Mouse (Mus musculus) ES-Bruce4 (cell line): ENCODE measurements around the gene Trim28. TPM values are rescaled to one million over a fixed set of nuclear protein-coding genes. Genes with fewer than 3 reads are reported as not detected.

ENCODE experiments used
- H3K27ac ChIP-seq: 2 replicates; pipeline ENCODE4 v1.5.1; 2012; ENCODE audit warnings: low read length, inconsistent platforms; ENCODE audit not compliant: insufficient read depth
- H3K27me3 ChIP-seq: 2 replicates; pipeline ENCODE4 v1.6.1; 2012; ENCODE audit warnings: mild to moderate bottlenecking, low read length, inconsistent platforms; ENCODE audit not compliant: control insufficient read depth, poor library complexity, insufficient read depth, severe bottlenecking
- H3K36me3 ChIP-seq: 2 replicates; pipeline ENCODE4 v1.6.1; 2012; ENCODE audit warnings: inconsistent platforms, mild to moderate bottlenecking, low read length, moderate library complexity; ENCODE audit not compliant: control insufficient read depth, poor library complexity, insufficient read depth, severe bottlenecking
- H3K4me1 ChIP-seq: one replicate; pipeline ENCODE4 v1.8.1; 2011; ENCODE audit warnings: low read length; ENCODE audit not compliant: control insufficient read depth, insufficient read depth
- H3K4me3 ChIP-seq: 2 replicates; pipeline ENCODE4 v1.5.1; 2011; ENCODE audit warnings: low read depth, mild to moderate bottlenecking, low read length
- H3K9ac ChIP-seq: 2 replicates; pipeline ENCODE4 v1.6.1; 2012; ENCODE audit warnings: low read depth, mild to moderate bottlenecking, inconsistent platforms; ENCODE audit not compliant: poor library complexity, severe bottlenecking
- H3K9me3 ChIP-seq: replicated peaks from 2 replicates; pipeline ENCODE4 v1.6.1; 2012; ENCODE audit warnings: mild to moderate bottlenecking, low read length, inconsistent platforms; ENCODE audit not compliant: control insufficient read depth, poor library complexity, insufficient read depth, severe bottlenecking
- CTCF ChIP-seq: IDR thresholded peaks from one replicate; pipeline ENCODE4 v1.8.1; 2011; ENCODE audit warnings: low read depth, low read length
- EP300 ChIP-seq: IDR thresholded peaks from 2 replicates; pipeline ENCODE4 v1.6.1; 2011; ENCODE audit warnings: low read depth, low read length; ENCODE audit not compliant: insufficient read depth
- POLR2A ChIP-seq: IDR thresholded peaks from one replicate; pipeline ENCODE4 v1.8.1; 2011; ENCODE audit warnings: low read length; ENCODE audit not compliant: insufficient read depth
- polyA plus RNA-seq: library from polyadenylated mRNA; stranded (reverse); fragments of >200 nt; gene quantifications from 2 replicates; pipeline ENCODE4 v1.2.4, GENCODE M21; 2011; ENCODE audit warnings: low read depth; ENCODE audit not compliant: missing spikeins, insufficient read depth, insufficient read length

The Trim28 gene
- polyA plus RNA-seq, 1 experiment: 1,151 TPM

GRCm38 (mm10) chr7:13003380-13003779, 4.5 kb downstream of the Trim28 start:
- no peak for TF ChIP-seq EP300
- no peak overlapping the region for H3K27ac ChIP-seq
- H3K9ac ChIP-seq: no peak overlapping the region
- H3K4me1 ChIP-seq: no peaks in the 10 kb centered on the region
- H3K36me3 ChIP-seq: no peaks in the 10 kb centered on the region
- H3K4me3 ChIP-seq: no peak overlapping the region
- H3K27me3 ChIP-seq: no peaks in the 10 kb centered on the region
- H3K9me3 ChIP-seq: no peaks in the 10 kb centered on the region

- no peak overlapping the region for H3K27ac ChIP-seq
- H3K9ac ChIP-seq: peak overlapping the region; percentile 92
- H3K4me3 ChIP-seq: peak overlapping the region; percentile 55
- H3K27me3 ChIP-seq: no peaks in the 10 kb centered on the region
- no peaks in the 10 kb centered on the region for H3K36me3 ChIP-seq
- no peaks in the 10 kb centered on the region for H3K4me1 ChIP-seq
- no peaks in the 10 kb centered on the region for H3K9me3 ChIP-seq
- TF ChIP-seq EP300 (no peak), CTCF (no peak), POLR2A (no peak)
These were observed 7.1 kb downstream of the Trim28 start for GRCm38 (mm10) chr7:13006011-13006410.

- H3K27me3 ChIP-seq: no peaks in the 10 kb centered on the region
- H3K9me3 ChIP-seq: no peaks in the 10 kb centered on the region
- H3K4me3 ChIP-seq: peak overlapping the region; percentile 55
- TF ChIP-seq POLR2A (no peak), EP300 (no peak), CTCF (no peak)
- H3K4me1 ChIP-seq: no peaks in the 10 kb centered on the region
- no peak overlapping the region for H3K27ac ChIP-seq
- no peaks in the 10 kb centered on the region for H3K36me3 ChIP-seq
- peak overlapping the region; percentile 92 for H3K9ac ChIP-seq
These were observed 7.6 kb downstream of the Trim28 start for GRCm38 (mm10) chr7:13006531-13006930.

DNA sequence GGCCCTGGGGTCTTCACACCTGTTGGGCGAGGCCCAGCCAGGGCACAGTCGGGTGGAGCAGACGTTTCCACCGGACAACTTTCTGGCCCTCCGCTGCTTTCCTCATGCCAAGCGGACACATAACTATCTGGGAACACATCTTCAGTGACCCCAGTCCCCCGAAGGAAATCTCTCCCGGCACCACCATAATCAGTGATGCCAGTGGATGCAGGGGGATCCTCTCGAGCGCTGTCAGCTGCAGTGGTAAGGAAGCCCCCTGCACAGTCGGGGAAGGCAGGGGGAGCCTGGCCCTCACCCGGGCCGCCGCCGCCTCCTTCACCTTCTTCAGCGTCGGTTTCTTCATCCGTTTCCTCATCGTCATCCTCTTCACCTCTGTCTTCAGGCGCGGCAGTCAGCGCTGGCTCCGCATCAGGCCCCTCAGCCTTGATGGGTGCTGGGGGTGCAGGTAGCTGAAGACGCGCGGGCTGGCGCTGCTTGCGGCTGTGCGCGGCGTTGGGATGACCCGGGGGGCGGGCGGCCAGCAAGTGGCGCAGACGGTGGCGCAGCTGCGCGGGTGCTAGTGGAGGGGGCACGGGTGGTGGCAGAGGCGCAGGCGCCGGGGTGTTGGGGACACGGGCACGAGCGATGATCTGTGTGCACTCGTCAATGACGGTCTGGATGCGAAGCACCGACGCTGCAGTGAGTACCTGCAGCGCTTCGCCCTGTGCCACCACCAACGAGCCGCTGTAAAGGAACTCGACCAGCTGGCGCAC, 8.6 kb downstream of the Trim28 start:
- H3K27ac ChIP-seq: no peak overlapping the region
- TF ChIP-seq POLR2A: no peak
- TF ChIP-seq EP300: no peak
- TF ChIP-seq CTCF: no peak
- H3K36me3 ChIP-seq: no peaks in the 10 kb centered on the region
- no peaks in the 10 kb centered on the region for H3K27me3 ChIP-seq
- peak overlapping the region; percentile 92 for H3K9ac ChIP-seq
- H3K9me3 ChIP-seq: no peaks in the 10 kb centered on the region
- H3K4me1 ChIP-seq: no peaks in the 10 kb centered on the region
- peak overlapping the region; percentile 55 for H3K4me3 ChIP-seq

DNA sequence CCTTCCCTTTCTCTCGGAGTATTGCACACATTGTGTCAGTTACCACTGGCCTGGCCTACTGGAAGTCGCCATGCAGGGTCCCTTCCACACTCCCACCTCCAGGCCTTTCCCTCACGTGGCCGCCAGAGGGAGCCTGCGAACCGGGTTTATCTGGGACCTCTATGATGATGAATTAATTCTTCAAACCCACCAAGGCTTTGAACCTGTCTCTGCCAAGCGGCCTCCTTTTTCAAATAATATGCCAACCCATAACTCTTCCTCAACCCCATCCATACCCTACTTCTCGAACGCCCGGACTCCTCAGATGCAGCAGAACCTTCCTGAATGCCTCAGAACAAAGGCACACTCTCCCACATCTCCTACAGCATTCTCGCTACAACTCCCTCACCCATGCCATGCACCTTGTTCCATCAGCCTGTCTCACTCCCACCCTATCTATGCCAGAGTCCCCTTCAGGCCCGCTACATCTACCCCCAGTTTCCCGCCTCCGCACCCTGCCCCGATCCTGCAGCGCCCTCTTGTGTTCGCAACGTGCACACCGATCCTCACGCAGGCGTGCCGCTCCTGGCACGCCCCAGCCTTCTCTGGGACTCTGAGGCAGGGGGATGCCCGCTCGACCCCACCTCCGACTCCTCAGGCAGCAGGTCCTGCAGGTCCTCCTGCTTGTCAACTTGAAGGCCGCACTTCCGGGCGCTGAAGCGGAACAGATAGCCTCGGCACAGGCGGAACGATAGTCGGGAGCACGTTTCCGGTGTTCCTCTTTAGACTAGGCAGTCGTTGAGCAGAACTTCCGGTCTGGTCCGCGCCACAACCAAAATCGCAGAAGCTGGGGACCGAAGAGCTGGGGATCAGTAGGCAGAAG, 10.5 kb downstream of the Trim28 start:
- Histone ChIP-seq H3K4me1 (no peaks in the 10 kb centered on the region), H3K4me3 (peak overlapping the region; percentile 97), H3K27ac (peak overlapping the region; percentile 98), H3K27me3 (no peaks in the 10 kb centered on the region), H3K9ac (peak overlapping the region; percentile 92), H3K36me3 (no peaks in the 10 kb centered on the region), H3K9me3 (no peaks in the 10 kb centered on the region)
- TF ChIP-seq EP300: 0 out of 2 replicates have a peak, but pooled peaks have one; percentile 10
- peak; percentile 87 for TF ChIP-seq CTCF
- no peak for TF ChIP-seq POLR2A
